Mouse (Mus musculus) liver, embryonic 13.5 days (tissue): ENCODE measurements around the gene Prpf31. TPM values are rescaled to one million over a fixed set of nuclear protein-coding genes. Genes with fewer than 3 reads are reported as not detected.
A peak's percentile ranks its signal among the peaks of the same experiment; 100 is the strongest.
"Not testable (repeated sequence)": the region's sequence is repeated elsewhere in the genome, so short reads cannot be mapped to it uniquely, and the experiment has no call there.

Experiments
- ATAC-seq: fragments of 200-750 bp; cut with Nextera tagmentation; 2 replicates; pipeline ENCODE4 v1.8.0; 2017; ENCODE audit warnings: low read depth, mild to moderate bottlenecking, moderate number of reproducible peaks, moderate library complexity
- DNase-seq: peaks from one replicate; pipeline ENCODE4 v3.0.0; 2022
- H3K27ac ChIP-seq: fragments of 300-500 bp; sonication (generic); 2 replicates; pipeline ENCODE4 v1.5.1; 2015; ENCODE audit warnings: moderate library complexity, mild to moderate bottlenecking, inconsistent platforms
- H3K27me3 ChIP-seq: fragments of 300-500 bp; sonication (generic); 2 replicates; pipeline ENCODE4 v1.6.1; 2015; ENCODE audit warnings: mild to moderate bottlenecking, inconsistent platforms
- H3K36me3 ChIP-seq: fragments of 300-500 bp; sonication (generic); 2 replicates; pipeline ENCODE4 v1.6.1; 2015; ENCODE audit warnings: mild to moderate bottlenecking, inconsistent platforms
- H3K4me1 ChIP-seq: fragments of 300-500 bp; sonication (generic); replicated peaks from 2 replicates; pipeline ENCODE4 v1.6.1; 2015; ENCODE audit warnings: inconsistent platforms
- H3K4me2 ChIP-seq: fragments of 300-500 bp; sonication (generic); 2 replicates; pipeline ENCODE4 v1.6.1; 2015; ENCODE audit warnings: inconsistent platforms, mild to moderate bottlenecking, moderate library complexity
- H3K4me3 ChIP-seq: fragments of 300-500 bp; sonication (generic); replicated peaks from 2 replicates; pipeline ENCODE4 v1.5.1; 2015; ENCODE audit warnings: mild to moderate bottlenecking, inconsistent platforms
- H3K9ac ChIP-seq: fragments of 300-500 bp; sonication (generic); 2 replicates; pipeline ENCODE4 v1.6.1; 2015; ENCODE audit warnings: mild to moderate bottlenecking, inconsistent platforms
- H3K9me3 ChIP-seq: fragments of 300-500 bp; sonication (generic); replicated peaks from 2 replicates; pipeline ENCODE4 v1.6.1; 2016; ENCODE audit warnings: inconsistent platforms
- WGBS: fragments of 180-500 bp; shearing (Covaris S2); methylation state at CpG from one replicate; pipeline ENCODE4 v1.1.7; 2015; ENCODE audit not compliant: insufficient replicate concordance; 5-methylcytosine and 5-hydroxymethylcytosine counted together
- polyA plus RNA-seq: library from polyadenylated mRNA; unstranded; fragments of >200 nt; fragmentation: Nextera tagmentation; extraction: Ambion mirVana; gene quantifications from 2 replicates; pipeline ENCODE4 v1.2.1, GENCODE M21; 2015

Prpf31 gene
- 79.1 and 83.7 TPM in 2 replicates for polyA plus RNA-seq

DNA sequence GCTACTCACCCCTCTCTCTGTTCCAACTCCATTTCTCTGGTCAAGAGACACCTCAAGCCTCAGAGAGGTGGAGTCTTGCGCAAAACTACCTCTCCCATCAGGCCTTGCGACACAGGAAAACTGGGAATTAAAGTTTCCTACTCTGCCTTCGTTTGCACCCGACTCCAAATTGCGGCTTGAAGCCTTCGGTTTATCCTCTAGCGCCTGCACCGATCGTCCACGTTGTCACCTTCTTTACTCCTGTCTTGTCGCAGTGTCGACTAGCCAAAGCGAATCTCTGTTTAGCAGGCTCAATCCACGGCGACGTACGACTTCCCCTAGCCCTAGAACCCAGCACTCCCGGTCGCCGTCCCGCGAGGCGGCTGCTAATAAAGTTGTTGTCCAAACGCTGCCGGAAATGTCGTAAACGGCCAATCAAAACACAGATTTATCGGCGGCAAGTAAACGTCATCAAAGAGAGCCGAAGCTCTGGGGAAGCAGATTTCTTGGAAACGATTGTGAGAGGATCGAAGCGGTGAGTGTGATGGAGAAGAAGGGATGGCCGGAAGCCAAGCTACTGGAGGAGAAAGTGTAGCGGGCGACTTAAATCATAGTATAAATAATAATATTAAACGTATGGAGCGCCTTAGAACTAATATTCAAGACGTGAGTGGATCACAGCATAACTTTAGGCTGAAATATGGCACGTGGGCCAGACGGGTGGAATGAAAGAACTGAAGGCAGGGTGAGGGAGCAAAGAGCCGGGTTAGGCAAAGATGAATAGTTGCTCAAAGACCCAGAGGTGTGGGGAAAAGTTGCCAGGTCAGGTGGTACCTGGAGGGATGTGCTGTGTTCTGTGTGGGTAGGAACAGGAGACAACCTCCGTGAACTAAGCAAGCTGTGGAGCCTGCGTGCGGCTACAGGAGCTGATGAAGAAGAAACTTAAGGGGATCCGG, at the start of gene Prpf31, which contains the start of gene Tfpt:
Gene Prpf31 (plus strand): TSS at position 443 of the 935 bp plus-strand sequence.
Gene Tfpt (minus strand): TSS at position 387 of the 935 bp plus-strand sequence.
- Histone ChIP-seq H3K4me3 (peak within 1 kb of the TSS; percentile 78), H3K4me1 (peaks cover 28% of the 10 kb centered on the region), H3K4me2 (peak within 1 kb of the TSS; percentile 97), H3K9ac (peak within 1 kb of the TSS; percentile 87), H3K27ac (peak within 1 kb of the TSS; percentile 79), H3K27me3 (no peaks in the 10 kb centered on the region), H3K9me3 (no peaks in the 10 kb centered on the region), H3K36me3 (peaks cover 59% of the 10 kb centered on the region)
- peak; percentile 89 for DNase-seq
- ATAC-seq = peak; percentile 88
- WGBS = 1% methylated on average over 47 of the region's 47 CpGs

DNA sequence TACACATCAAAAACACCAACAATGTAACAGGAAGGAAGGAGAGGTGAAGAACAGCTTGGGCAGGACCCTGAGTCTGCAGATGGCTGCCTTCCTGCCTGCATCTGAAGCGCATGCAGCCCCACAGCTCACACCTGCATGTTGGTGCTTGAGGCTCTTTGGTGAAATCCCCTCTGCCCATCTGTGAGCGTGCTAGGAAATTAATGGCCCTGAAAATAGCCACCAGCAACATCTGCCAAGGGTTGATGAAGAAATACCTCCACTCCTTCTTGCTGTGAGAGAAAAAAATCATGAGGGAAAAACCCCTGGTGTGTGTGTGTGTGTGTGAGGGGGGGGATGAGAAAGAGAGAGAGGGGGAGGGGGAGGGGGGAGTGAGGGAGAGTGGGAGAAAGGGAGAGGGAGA, 49.8 kb upstream of the Prpf31 start:
- Histone ChIP-seq H3K9ac (no peak overlapping the region), H3K9me3 (no peaks in the 10 kb centered on the region), H3K4me2 (no peak overlapping the region), H3K36me3 (no peaks in the 10 kb centered on the region), H3K4me1 (no peaks in the 10 kb centered on the region), H3K27ac (no peak overlapping the region), H3K27me3 (no peaks in the 10 kb centered on the region), H3K4me3 (no peak overlapping the region)
- 43% methylated on average over 2 of the region's 2 CpGs for WGBS
- ATAC-seq (no peak), DNase-seq (no peak)

DNA sequence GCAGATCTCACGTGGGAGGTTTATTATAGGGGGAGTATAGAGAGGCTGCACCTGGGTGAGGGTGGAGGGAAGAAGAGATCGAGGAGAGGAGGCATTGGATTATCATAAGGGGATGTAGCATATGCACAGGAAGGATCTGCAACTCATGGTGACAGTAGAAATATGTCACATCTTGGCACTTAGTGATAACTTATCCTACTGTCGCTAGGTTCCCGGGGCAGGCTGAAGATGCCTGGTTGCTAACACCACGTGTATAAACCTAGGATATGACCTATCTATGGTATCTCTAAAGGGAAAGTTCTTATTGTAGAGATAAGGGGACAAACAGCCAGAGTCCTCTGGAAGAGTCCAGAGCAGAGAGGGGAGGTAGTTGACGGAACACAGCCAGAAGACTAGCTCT, 44.0 kb upstream of the Prpf31 start:
- H3K4me2 ChIP-seq = no peak overlapping the region
- 7% methylated on average over 6 of the region's 6 CpGs for WGBS
- H3K27ac ChIP-seq = no peak overlapping the region
- H3K36me3 ChIP-seq = no peaks in the 10 kb centered on the region
- DNase-seq (no peak), ATAC-seq (no peak)
- no peak overlapping the region for H3K9ac ChIP-seq
- H3K4me3 ChIP-seq = no peak overlapping the region
- H3K27me3 ChIP-seq = no peaks in the 10 kb centered on the region
- no peaks in the 10 kb centered on the region for H3K9me3 ChIP-seq
- no peaks in the 10 kb centered on the region for H3K4me1 ChIP-seq

DNA sequence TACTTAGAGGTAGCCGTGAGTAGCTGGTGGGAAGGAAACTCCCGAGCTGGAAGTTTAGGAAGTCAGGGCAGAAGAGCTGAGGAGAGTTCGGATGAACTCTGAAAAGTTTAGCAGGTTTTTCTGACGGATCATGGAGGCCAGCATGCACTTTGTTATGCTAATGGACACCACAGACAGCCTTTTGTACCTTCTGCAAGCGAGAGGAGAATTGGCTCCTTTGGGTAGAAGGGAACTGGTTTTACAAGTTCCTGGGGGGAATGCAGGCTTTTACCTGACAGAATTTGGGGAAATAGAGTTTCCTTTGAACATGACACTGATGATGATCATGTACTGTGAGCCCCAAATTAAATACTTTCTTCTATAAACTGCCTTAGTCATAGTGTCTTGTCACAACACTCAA, 43.5 kb upstream of the Prpf31 start:
- H3K27ac ChIP-seq = no peak overlapping the region
- H3K4me2 ChIP-seq = no peak overlapping the region
- WGBS = 9% methylated on average over 5 of the region's 5 CpGs
- H3K27me3 ChIP-seq = no peaks in the 10 kb centered on the region
- DNase-seq (no peak), ATAC-seq (no peak)
- H3K4me3 ChIP-seq = no peak overlapping the region
- no peaks in the 10 kb centered on the region for H3K36me3 ChIP-seq
- H3K9ac ChIP-seq = no peak overlapping the region
- H3K9me3 ChIP-seq = no peaks in the 10 kb centered on the region
- no peaks in the 10 kb centered on the region for H3K4me1 ChIP-seq

DNA sequence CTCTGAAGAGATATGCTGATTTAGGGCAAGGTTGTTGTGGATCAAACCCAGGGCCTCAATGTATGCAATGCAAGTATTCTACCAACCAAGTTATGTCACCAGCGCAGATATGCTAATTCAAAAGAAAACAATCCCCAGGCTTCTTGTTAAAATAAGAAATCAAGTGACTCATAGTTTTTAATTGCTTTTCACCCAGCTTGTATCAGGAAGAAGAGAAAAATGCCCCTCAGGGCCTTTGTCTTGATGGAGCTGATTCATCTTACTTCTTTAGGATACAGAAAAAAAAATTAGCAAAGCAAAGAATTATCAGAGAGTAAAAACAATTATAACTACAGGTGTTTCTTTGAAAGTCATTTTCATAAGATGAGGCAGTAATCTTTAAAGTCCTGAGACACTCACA, 42.5 kb upstream of the Prpf31 start:
- no peak overlapping the region for H3K4me3 ChIP-seq
- H3K27ac ChIP-seq = no peak overlapping the region
- H3K9ac ChIP-seq = no peak overlapping the region
- ATAC-seq (no peak), DNase-seq (no peak)
- no peaks in the 10 kb centered on the region for H3K27me3 ChIP-seq
- H3K36me3 ChIP-seq = no peaks in the 10 kb centered on the region
- H3K4me1 ChIP-seq = no peaks in the 10 kb centered on the region
- H3K9me3 ChIP-seq = no peaks in the 10 kb centered on the region
- no peak overlapping the region for H3K4me2 ChIP-seq
- 51% methylated on average over 1 of the region's 1 CpGs for WGBS

DNA sequence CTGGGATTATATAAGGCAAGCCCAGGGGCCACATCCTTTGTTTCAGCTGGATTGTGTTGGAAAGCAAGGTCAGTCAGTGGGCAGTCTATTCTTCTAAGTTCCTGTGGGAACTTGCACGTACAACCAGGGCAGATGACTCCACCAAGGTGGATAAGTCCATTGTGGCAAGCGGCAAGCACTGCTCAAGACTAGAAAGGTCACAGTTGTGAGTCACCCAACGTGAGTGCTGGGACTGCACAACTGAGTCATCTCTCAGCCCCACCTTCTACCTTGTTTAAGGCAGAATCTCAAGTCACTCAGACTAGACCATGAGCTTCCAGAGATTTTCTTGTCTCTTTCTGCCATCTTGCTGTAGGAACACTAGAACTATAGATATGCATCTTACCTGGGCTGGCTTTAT, 39.2 kb upstream of the Prpf31 start:
- Histone ChIP-seq H3K4me2 (no peak overlapping the region), H3K9ac (no peak overlapping the region), H3K36me3 (no peaks in the 10 kb centered on the region), H3K27me3 (no peaks in the 10 kb centered on the region), H3K9me3 (no peaks in the 10 kb centered on the region), H3K4me1 (peaks cover 6% of the 10 kb centered on the region), H3K27ac (no peak overlapping the region), H3K4me3 (no peak overlapping the region)
- ATAC-seq (no peak), DNase-seq (no peak)
- 44% methylated on average over 3 of the region's 3 CpGs for WGBS

DNA sequence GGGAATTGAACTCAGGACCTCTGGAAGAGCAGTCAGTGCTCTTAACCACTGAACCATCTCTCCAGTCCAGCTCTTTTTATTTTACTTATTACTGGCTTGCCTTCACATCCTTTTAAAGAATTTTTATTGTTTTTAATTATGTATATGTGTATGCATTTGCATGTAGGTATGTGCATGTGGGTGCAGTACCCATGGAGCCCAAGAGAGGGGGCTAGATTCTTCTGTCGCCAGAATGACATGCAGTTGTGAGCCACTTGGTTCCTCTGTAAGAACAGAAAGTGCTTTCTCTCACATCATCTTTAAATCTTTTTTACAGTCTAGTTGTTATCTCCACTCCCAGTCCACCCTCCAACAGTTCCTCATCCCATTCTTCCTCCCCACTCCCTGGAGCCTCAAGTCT, 38.3 kb upstream of the Prpf31 start:
- Histone ChIP-seq H3K27me3 (no peaks in the 10 kb centered on the region), H3K4me3 (no peak overlapping the region), H3K9me3 (no peaks in the 10 kb centered on the region), H3K9ac (no peak overlapping the region), H3K36me3 (no peaks in the 10 kb centered on the region), H3K4me2 (no peak overlapping the region), H3K27ac (no peak overlapping the region), H3K4me1 (peaks cover 6% of the 10 kb centered on the region)
- WGBS = 68% methylated on average over 1 of the region's 1 CpGs
- ATAC-seq = no peak
- DNase-seq = no peak

DNA sequence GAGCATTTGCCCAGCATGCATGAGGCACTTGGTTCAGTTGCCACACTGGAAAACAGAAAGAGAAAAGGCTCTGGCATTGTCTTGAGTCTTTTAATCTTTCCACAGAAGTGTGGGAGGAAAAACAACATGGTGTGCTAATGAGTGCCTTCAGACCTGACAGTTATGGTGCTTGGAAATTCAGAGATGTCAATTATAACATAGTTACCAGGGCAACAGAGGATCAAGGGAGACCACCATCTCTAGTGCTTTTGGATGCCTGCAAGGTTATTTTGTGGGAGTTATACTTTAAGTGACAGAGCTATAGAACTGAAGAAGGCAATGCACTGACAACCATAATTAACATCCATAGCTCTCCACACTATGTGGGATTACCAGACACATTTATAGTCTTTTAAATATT, 35.9 kb upstream of the Prpf31 start:
- Histone ChIP-seq H3K4me2 (no peak overlapping the region), H3K27me3 (no peaks in the 10 kb centered on the region), H3K36me3 (no peaks in the 10 kb centered on the region), H3K9me3 (no peaks in the 10 kb centered on the region), H3K4me3 (no peak overlapping the region), H3K4me1 (peaks cover 6% of the 10 kb centered on the region), H3K9ac (no peak overlapping the region), H3K27ac (no peak overlapping the region)
- ATAC-seq (no peak), DNase-seq (no peak)

DNA sequence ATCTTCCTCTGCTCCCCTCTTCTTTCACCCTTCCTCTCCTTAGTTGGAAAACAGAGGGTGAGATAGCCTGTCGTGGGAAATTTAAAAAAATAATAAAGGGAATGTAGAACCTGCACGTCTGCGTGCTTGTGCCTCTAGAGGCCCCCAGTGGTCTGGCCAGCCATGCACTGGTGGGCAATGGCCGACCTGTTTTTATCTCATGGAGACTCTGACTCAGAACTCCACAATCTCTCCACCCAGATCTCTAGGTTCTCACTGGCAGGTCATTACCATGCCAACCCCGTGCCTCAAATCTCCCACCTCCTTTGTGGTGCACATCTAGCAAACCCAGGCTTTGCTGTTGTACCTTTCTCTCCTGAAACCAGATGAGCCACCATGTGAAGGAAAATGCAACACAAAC, 35.1 kb upstream of the Prpf31 start:
- Histone ChIP-seq H3K27me3 (no peaks in the 10 kb centered on the region), H3K36me3 (no peaks in the 10 kb centered on the region), H3K9me3 (no peaks in the 10 kb centered on the region), H3K9ac (peak overlapping the region; percentile 52), H3K4me2 (peak overlapping the region; percentile 61), H3K4me1 (peaks cover 6% of the 10 kb centered on the region), H3K4me3 (peak overlapping the region; percentile 44), H3K27ac (no peak overlapping the region)
- DNase-seq (no peak), ATAC-seq (peak; percentile 57)
- 7% methylated on average over 5 of the region's 5 CpGs for WGBS

DNA sequence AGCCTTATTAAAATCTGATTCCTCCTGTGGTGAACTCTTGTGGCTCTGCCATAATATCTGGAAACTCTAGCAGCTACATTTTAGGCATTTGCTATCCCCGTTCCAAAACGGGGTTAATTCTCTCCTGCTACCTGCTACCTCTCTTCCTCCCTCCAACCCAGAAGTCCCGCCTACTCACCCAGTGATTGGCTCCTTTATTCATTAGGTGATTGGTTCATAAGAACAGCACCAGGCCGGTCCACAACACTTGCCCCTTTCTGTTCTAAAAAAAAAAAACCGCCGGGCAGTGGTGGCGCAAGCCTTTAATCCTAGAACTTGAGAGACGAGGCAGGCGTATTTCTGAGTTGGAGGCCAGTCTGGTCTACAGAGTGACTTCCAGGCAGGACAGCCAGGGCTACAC, 34.6 kb upstream of the Prpf31 start:
- Histone ChIP-seq H3K4me3 (peak overlapping the region; percentile 44), H3K36me3 (no peaks in the 10 kb centered on the region), H3K27me3 (no peaks in the 10 kb centered on the region), H3K4me1 (peaks cover 6% of the 10 kb centered on the region), H3K9me3 (no peaks in the 10 kb centered on the region), H3K27ac (no peak overlapping the region), H3K9ac (peak overlapping the region; percentile 52), H3K4me2 (peak overlapping the region; percentile 61)
- 11% methylated on average over 9 of the region's 9 CpGs for WGBS
- ATAC-seq = peak; percentile 87
- peak; percentile 54 for DNase-seq

DNA sequence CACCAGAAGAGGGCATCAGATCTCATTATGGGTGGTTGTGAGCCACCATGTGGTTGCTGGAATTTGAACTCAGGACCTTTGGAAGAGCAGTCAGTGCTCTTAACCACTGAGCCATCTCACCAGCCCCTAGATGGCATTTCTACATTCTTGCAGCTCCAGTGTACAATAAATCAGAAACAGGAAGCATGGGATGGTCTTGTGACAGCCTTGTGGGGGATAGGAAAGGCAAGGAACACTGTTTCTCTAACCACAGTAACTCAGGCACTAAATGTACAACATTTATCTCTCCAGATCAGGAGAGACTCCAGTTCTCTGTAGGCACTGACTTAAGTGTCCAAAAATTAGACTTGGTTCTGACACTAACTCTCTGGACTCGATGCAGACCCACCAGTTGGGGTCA, 32.0 kb upstream of the Prpf31 start:
- not testable (repeated sequence) for H3K4me3 ChIP-seq, H3K9me3 ChIP-seq, DNase-seq, ATAC-seq, H3K27me3 ChIP-seq, H3K27ac ChIP-seq, H3K4me1 ChIP-seq, H3K36me3 ChIP-seq, H3K9ac ChIP-seq, H3K4me2 ChIP-seq
- WGBS = 25% methylated on average over 1 of the region's 1 CpGs

DNA sequence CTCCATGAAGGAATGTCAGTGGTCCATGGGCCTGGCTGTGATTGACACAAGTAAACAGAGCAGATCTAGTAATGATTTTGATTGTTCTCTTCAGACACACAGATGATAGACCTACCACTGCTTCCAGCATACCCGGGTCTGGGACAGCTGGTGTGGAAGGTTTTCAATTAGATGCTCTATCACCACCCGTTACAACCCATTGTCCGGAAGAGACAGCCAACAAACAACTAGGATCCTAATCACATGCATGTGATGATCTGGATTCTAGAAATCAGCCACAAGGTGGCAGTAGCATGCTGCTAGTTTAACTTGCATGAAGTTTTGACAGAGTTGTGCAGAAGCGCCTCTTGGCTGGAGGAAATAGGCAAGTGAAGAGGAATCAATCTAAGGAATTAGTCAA, 28.7 kb upstream of the Prpf31 start:
- WGBS = 8% methylated on average over 4 of the region's 4 CpGs
- DNase-seq (peak; percentile 40), ATAC-seq (no peak)

More for the DNA sequence above, 28.7 kb upstream of the Prpf31 start:
- Histone ChIP-seq H3K4me1 (no peaks in the 10 kb centered on the region), H3K4me3 (no peak overlapping the region), H3K9ac (no peak overlapping the region), H3K36me3 (no peaks in the 10 kb centered on the region), H3K4me2 (no peak overlapping the region), H3K9me3 (no peaks in the 10 kb centered on the region), H3K27ac (no peak overlapping the region), H3K27me3 (no peaks in the 10 kb centered on the region)
